Mouse (Mus musculus) ovary, postnatal 14 days (tissue): ENCODE measurements around the gene N4bp2l2.

Experiments
- DNase-seq: peaks from one replicate; pipeline ENCODE4 v3.0.0; 2022; ENCODE audit warnings: low spot score

Gene N4bp2l2

DNA sequence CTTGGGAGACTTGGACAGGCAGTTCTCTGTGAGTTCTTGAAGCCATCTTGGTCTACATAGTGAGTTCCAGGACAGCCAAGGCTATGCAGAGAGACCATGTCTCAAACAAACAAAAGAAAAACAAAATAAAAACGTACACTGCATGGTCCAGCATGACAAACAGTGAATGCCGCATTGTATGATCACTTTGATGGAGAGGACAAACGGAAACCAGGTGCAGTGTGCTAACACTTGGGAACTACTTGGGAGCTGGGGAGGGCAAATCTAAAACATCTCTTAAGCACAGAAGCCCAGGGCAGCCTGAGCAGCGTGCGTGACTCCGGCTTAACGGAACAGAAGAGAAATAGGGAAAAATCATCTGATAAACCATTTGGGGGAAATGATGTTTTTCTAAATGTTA lies 68.9 kb downstream of the N4bp2l2 start, which contains the start of gene N4bp2l1:
Gene N4bp2l1 (minus strand): TSS at position 101 of the 400 bp plus-strand sequence.
- DNase-seq: no peak

DNA sequence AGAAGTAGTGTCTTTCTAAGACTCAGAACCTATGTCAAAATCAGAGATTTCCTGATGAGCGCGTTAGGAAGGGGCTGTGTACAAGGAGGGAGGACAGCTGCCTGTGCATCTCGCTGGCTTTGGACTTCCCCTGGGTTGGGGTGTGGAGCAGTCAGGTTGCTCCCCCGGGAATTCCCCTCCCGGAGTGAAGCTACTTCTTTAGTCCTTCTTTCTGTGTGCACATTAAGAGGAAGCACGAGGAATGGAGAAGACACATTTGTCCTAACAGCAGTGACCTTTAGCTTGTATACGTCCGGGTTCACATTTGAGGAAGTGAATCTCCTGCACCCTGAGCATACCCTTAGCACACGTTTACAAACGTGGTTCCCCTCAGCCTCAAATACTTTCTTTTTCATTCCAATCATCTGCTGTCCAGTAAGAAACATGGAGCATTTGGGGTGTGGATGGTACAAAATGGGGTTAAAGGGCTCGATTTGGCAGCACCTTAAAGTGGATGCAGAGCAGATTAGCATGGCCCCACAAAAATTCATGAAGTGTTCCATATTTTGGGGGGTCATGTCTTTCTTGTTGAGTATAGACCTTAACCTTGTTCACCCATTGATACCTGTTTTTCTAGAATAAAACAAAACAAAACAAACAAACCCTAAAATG lies 70.5 kb downstream of the N4bp2l2 start:
- DNase-seq: no peak

DNA sequence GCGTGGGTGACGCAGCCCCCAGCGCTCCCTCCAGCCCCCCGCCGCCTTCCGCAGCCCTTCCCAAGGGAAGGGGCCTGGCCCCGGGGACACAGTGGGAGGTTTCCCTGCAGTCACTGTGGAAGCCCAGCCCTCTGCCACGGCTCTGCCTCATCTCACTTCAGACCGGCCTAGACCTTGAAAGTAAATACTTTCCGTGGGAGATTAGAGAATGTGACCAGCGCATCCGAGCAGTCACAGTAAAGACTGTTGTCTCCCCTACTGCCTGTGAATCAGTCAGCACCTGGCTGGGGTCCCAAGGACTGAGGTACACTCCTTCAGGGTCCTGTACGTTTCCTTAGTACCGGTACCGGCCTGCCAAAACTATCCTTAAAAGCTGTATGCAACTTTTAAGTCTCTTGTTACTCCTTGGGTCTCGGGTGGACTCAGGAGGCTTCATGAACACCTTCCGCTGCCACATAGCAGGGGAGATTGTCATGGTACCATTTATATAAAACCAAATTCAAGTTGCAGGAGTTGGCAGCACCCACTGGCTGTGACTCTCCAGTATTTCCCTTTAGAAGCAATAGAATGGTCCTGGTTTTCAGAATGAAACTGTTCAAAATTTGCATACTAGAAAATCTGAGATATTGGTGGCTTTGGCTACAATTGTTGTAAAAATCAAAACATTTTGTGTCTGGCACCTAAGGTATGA lies 71.2 kb downstream of the N4bp2l2 start:
- no peak for DNase-seq

DNA sequence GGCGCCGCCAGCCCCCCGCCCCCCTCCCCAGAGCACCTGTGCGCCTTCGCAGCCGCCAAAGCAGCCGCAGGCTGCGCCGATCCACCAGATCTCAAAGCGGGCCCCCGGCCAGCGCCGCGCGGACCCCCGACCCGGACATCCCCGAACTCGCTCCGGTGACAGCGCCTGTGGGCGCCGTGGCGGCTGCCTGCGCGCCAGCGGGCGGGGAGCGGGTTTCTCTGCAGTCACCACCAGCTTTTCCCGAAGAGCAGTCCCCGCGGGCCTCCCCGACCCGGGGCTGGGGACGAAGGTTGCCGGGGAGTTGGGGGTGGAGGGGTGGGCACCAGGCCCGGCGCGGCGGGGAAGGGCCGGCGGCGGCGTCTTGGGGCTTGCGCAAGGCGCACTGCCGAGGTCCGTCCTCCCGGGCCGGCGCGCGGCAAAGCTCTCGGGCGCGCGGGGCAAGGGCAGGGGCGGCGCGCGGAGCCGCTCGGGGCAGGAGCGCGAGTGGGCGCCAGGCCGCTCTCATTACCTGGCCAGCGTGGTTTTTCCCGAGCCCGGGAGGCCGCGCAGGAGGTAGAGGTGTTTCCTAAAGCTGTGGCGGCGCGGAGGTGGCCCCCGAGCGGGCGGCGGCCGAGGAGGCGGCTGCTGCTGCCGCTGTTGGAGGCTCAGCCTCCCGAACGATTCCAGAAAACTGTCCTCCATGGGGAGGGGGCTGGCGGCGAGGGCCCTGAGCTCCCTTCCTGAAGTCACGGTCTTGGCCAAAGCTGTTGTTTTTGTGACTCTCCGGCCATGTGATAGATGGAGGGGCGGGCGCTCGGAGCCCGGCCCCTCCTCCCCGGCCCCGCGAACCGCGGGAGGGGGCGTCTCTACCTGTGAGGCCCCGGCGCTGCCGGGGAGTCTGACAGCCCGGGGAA lies 72.0 kb downstream of the N4bp2l2 start:
- DNase-seq: peak; percentile 27

DNA sequence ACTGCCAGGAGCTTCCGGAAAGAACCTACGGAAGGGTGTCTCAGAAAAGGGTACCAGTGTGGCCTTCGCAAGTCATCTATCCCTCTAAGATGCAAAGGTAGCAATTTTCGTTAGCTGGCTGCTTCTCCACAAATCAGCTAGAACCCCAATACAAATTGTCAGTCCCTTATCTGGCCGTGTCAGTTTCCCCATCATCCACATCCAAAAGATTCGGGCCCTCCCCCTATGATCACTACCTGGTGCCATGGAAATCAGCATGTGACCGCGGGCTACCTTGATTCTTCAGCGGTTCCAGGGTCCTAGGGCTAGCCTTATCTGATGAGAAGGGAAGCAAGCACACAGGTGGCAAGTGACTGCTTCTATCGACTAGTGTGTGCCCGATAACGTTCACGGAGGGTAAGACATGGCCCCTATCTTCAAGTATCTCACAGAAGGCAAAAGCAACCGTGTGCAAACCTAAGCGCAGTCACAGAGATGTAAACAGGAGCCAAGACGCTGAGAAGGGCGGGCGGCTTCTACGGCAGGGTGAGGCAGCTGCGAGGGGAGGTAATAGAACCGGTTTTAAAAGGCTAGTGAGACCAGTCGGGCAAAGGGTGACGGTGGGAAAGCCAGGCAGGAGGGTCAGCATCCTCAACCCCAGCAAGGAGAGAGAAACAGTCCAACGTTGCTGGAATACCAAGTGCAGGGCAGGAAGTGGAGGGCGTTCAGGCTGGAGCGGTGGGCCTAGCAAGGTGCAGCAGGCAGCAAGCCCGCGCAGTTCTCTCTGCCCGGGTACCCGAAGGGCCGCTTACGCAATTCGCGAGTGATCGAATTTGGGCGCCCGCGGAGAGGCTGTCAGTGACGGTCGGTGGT lies 72.9 kb downstream of the N4bp2l2 start:
- no peak for DNase-seq

DNA sequence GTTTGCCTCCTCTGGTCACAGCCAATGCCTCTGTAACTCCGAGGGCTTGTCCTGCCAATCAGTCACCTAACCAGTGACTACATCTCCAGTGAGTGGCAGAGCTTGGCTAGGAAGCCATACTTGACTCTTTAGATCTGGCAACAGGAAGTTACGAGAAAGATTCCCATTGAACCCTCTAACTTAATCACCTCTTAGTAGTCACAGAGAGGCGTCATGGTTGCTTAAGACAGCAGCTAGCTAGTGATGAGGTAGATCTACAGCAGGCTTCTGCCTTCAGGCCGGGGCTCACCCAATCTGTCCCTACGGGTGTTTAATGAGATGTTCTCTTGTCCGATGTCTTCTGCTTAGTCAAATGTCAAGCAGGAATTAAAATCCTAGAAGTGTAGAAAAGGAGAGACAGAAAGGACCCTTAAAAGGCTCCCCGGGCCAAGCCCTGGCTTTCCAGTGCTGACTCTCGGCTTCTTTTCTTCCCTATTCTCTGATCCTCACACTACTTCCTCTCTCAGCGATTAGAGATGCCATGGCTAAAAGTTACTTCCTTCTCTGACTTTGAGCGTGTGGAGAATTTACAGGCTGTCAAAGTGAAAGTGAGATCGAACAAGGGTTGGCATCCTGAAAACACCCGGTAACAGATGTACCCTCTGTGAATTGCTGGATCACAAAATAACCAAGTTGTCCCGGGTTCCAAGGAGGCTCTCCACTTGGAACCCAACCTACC lies 73.6 kb downstream of the N4bp2l2 start:
- no peak for DNase-seq

DNA sequence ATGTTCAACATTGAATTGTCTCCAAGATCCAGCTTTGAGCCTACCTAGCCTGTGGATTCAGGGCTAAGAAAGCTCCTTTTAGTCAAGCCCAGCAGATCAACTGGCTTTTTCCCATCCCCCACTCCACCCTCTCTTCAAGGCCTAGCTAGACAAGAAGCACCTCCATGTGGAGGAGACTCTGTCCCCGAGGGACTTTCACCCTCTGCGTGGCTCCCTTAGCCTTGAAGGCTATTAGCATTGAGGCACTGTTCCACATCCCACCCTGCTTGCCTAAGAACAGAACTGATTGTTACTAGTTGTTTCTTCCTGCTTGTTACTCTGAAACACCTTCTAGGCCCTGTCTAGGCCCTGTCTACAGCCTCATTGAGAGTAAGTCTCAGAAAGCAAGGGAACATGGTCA lies 76.0 kb downstream of the N4bp2l2 start:
- no peak for DNase-seq

DNA sequence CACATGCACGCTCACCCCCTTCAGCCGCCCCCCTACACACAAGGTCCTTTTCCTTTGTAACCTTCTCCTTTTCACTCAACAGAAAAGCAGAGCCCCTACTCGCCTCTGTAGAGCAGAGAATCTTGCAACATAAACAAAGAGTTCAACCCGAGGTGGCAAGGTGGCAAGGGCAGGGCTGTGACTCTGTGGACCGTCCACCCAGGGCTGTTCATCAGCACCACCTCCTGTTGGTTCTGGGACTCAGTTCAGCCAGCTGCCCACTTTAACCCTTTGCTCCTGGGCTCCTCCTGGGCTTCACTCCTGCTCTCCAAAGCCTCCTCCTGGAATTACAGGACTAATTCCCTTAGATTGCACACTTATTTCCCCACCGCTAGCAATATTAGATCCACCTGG lies 81.7 kb downstream of the N4bp2l2 start:
- DNase-seq: no peak

DNA sequence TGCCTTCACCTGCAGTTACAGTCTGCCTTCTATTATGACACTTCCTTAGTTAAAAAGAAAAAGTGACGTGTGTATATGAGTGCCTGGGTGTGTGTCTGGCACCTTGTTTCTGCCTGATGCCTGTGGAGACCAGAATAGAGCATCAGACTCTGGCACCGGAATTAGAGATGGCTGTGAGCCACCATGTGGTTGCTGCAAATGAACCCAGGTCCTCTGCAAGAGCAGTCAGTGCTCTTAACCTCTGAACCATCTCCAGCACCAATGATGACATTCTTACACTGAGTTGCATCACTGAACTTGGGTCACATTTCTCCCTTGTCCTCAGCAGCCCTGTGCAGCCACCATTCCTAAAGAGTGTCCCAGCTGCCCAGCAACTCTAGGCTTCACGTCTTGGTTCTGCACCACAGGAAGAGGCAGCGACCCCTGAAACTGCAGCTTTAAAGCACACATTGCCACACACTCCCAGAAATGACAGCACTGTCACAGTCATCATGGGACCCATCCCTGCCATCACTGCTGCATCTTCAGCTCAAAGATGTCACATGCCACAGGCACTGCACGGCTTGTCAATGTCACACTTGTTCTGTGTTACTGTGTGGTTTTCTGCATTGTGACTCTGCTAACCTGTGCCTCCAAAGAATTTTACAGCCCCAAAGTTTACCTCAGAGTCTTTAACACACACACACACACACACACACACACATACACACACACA lies 82.2 kb downstream of the N4bp2l2 start:
- no peak for DNase-seq

DNA sequence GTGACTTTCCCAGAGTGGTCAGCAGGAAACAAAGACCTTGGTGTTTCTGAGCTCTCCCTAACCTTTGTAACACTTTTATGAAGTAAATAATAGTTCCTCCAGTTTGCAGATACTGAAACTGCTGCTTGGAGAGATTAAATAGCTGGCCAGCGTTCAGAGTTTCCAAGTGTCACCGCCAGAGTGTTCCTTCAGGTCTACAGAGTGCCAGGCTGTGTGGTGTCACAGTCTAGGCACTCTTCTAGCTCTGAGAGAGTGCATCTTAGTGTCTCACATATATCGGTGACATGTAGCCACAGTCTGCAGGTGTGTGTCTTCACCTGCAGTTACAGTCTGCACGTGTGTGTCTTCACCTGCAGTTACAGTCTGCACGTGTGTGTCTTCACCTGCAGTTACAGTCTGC lies 82.8 kb downstream of the N4bp2l2 start:
- no peak for DNase-seq

DNA sequence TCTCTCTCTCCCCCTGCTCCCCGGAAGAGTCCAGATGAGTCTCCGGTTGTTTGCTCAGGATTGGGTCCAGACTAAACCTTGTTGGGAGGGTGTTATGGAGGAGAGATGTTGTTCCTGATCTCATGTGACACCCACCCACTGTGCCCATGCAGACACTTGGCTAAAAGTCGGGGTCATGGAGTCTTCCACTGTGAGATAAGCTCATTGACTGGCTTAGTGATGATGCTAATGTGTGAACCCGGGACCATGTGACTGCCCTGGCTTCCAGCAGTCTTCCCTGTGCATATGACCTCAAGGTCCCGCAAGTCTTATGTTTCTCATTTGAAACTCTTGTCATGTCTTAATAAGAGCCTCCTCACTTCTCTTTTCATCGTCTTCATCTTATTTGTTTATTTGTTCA lies 84.8 kb downstream of the N4bp2l2 start:
- DNase-seq: no peak

DNA sequence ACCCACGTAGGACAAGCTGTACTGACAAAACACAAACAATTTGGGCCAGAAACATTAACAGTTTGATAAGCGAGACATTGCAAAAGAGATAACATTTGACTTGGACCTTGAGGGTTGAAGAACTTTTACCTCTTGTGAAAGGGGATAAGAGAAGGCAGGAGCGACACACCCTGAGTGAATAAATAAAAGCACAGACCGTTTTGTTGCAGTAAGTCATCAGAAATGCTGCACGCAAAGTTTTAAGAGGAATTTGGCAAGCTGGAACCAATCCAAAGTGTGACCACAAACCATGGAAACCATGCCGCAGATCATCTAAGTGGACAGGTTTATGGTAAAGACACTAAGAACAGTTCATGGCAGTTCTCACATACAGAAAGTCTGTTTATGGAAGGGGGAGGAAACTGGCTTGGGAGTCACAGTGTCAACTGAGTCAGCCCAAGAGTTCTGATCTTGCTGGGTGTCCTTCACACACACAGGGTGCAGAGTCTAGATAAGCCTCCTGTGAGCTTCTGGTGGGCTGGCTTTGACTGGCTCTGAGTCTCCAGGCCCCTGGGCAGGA lies 87.3 kb downstream of the N4bp2l2 start:
- no peak for DNase-seq

DNA sequence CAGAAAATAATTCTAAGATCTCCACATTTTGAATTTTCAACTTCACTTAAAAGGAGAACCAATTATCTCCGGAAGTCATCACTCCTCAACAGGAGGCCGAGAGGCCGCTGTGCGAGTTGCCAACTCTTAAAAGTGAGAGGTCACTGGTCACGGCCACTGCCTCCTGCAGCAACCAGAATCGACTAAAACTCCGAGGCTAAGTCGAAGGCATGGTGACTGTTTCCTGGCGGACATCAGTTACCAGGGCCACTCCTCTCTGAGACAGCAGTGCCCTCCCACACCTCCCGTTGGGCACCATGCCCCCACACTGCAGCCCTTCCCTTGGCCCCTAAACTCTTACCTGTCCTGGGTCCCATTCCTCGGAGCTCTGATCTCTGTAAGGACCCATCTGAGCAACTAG lies 89.2 kb downstream of the N4bp2l2 start:
- no peak for DNase-seq

DNA sequence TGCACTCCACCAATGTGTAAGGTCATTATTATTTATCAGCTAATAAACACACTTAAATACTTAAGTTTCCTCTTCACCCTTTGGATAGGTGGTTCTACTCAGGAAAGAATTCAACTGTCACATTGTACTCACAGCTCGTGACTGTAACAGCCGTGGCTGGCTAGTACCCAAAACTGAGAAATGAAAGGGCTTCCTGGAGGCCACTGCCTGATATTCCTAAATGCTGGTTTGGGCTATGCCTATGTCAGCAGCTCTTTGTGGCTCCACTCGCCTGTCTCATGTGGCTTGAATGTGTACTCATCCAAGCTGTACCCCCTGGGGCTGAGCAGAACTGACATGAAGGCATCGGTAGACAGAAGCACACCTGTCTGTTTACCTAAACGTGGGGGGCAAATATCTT lies 91.1 kb downstream of the N4bp2l2 start:
- no peak for DNase-seq

DNA sequence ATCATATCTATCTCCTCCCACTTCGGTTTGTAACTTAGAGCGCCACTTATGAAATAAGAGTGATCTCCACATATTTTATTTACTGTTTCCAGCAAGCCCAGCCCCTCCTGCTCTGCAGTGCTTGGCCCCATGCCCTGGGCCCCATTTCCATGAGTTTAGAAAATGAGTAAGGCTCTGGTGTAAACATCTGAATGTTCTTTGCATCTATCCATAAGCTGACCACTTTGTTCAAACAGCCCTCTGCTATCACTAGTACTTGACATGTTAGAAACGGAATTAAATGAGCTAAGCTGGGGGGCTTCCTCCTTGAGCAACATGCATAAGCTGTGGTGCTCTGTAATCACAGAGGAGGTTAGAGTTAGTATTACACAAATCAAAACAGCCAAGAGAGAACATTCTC lies 91.6 kb downstream of the N4bp2l2 start:
- no peak for DNase-seq

DNA sequence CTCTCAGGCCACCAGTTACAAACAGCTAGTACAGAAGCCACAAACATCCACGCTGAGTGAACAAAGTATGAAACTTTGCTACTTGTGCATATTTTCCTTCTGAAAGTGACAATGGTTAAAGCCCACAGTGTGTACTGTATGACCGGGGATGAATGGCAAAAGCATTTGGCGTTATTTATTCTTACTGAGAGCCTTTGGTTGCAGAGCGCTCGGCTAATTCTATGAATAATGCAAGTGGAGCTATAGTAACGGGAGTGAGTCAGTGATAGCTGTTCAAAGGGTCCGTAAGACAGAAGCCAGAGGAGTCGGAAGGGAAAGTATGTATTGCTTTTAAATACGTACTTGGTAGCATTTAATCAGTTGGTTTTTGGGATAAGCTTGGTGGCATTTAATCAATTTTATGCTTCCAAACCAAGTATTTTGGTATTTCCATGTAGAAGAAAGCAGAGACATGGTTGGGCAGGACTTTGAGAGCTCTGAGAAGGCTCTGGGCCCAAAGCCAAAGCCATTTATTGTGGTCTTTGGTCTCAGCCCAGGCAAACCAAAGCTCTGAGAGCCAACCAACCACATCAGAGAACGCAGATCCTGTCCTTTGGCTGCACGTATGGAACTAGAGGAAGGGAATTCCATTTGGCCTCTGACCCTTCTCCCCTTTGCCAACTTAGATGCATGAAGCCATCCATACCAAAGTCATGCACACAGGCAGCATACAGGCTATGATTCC lies 95.3 kb downstream of the N4bp2l2 start:
- no peak for DNase-seq

DNA sequence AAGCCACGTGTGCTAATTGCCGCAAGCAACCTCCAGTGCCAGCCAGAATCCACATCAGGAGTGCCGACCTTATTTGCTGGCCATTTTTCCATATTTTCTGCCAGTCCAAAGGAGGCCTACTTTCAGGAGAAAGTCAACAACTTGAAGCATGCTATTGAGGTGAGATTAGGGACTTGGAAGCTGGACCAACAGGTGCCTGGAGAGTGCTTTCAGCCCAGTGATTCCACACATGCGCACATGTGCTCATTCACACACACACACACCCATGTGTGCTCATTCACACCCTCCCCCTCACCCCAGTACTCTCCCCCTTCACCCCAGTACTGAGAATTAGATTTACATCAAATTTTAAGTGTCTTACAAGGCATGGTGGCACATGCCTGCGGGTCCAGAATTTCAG lies 99.0 kb downstream of the N4bp2l2 start:
- DNase-seq: no peak

DNA sequence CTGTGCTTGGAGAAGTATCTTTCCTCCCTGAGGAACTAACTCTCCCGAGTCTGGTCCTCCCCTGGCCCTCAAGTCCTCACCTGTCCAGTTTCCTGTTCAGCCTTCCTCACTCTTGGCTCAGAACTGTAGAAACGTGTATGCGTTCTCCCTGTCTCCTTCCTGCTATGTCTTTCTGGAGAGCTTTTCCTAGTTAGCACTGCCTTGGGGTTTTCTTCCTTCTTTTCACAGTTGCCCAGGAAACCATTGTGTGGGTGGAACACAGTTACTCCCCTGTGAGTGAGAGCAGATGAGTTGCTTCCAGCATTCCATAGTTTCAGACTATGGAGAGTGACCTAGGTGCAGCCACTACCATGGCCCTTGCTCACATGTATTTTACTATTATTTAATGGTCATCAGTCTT lies 99.8 kb downstream of the N4bp2l2 start:
- no peak for DNase-seq

DNA sequence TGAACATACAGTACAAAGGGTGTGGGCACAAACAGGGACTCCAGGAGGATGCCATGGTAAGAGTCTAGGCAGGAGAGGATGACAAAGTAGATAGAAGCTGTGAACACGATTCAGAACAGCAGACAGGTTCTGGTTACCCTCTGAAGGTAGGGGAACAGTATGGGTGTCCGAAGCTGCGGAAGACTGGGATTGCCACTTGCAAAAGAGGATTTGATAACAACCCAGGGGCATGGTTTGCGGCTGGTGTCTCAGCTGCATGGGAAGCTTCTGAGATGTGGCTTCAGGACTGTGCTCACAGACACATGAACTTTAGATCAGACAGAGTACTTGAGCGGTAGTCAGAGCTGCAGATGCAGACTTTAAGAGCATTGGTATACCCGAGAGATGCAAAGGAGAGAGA lies 101.6 kb downstream of the N4bp2l2 start:
- DNase-seq: no peak

DNA sequence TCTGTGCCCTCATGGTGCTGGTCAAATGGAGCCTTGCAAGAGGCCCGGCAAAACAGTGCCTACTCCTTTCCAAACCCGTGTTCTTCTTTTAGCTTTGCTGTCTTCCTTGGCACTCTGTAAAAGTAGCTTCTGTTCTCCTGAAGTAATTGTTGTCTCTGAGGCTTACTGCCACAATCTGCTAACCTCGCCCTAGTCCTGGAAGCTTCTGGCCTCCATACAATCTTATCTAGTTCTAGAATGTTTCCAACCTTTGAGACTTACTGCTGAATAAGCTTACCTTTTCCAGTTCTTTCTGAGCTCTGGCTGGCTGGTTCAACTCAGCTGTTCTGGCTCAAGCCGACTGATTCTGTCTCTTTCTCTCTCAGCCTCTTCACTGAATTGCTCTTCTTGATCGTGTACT lies 104.2 kb downstream of the N4bp2l2 start:
- no peak for DNase-seq
